Mouse (Mus musculus) cerebellum, adult 2 months (tissue): Measurements from ENCODE around the gene Tbc1d22a.

Source experiments
- CTCF ChIP-seq: fragments of 200-500 bp; IDR thresholded peaks from 2 replicates; pipeline ENCODE4 v1.5.1; 2011; ENCODE audit warnings: low read depth, mild to moderate bottlenecking, control low read depth, low read length, moderate library complexity, borderline replicate concordance; ENCODE audit not compliant: insufficient read depth
- POLR2A ChIP-seq: fragments of 200-500 bp; IDR thresholded peaks from 2 replicates; pipeline ENCODE4 v1.6.1; 2011; ENCODE audit warnings: low read length, control low read depth, borderline replicate concordance; ENCODE audit not compliant: insufficient read depth

- no peak for TF ChIP-seq POLR2A
- TF ChIP-seq CTCF = no peak
These were observed 245.2 kb downstream of the Tbc1d22a start for GRCm38 (mm10) chr15:86459413-86459812.
